Mouse (Mus musculus) heart, embryonic 13.5 days (tissue): ENCODE measurements around the gene Ints3. TPM values are rescaled to one million over a fixed set of nuclear protein-coding genes. Genes with fewer than 3 reads are reported as not detected.
"Not testable (repeated sequence)": the region's sequence is repeated elsewhere in the genome, so short reads cannot be mapped to it uniquely, and the experiment has no call there.

Experiments
- ATAC-seq: fragments of 200-750 bp; cut with Nextera tagmentation; 2 replicates; pipeline ENCODE4 v1.8.0; 2017; ENCODE audit warnings: moderate TSS enrichment; ENCODE audit not compliant: insufficient number of reproducible peaks, low FRiP score, low TSS enrichment; ENCODE audit errors: extremely low read depth
- H3K27ac ChIP-seq: fragments of 300-500 bp; sonication (generic); replicated peaks from 2 replicates; pipeline ENCODE4 v1.5.1; 2015; ENCODE audit warnings: moderate library complexity, mild to moderate bottlenecking, inconsistent platforms
- H3K27me3 ChIP-seq: fragments of 300-500 bp; sonication (generic); replicated peaks from 2 replicates; pipeline ENCODE4 v1.6.1; 2015; ENCODE audit warnings: mild to moderate bottlenecking, inconsistent platforms
- H3K36me3 ChIP-seq: fragments of 300-500 bp; sonication (generic); 2 replicates; pipeline ENCODE4 v1.6.1; 2015; ENCODE audit warnings: mild to moderate bottlenecking, inconsistent platforms
- H3K4me1 ChIP-seq: fragments of 300-500 bp; sonication (generic); 2 replicates; pipeline ENCODE4 v1.6.1; 2015; ENCODE audit warnings: inconsistent platforms
- H3K4me2 ChIP-seq: fragments of 300-500 bp; sonication (generic); 2 replicates; pipeline ENCODE4 v1.6.1; 2015; ENCODE audit warnings: inconsistent platforms, mild to moderate bottlenecking, moderate library complexity
- H3K4me3 ChIP-seq: fragments of 300-500 bp; sonication (generic); 2 replicates; pipeline ENCODE4 v1.5.1; 2015; ENCODE audit warnings: moderate library complexity, mild to moderate bottlenecking, inconsistent platforms
- H3K9ac ChIP-seq: fragments of 300-500 bp; sonication (generic); 2 replicates; pipeline ENCODE4 v1.6.1; 2015; ENCODE audit warnings: inconsistent platforms, mild to moderate bottlenecking, moderate library complexity
- H3K9me3 ChIP-seq: fragments of 300-500 bp; sonication (generic); 2 replicates; pipeline ENCODE4 v1.6.1; 2016; ENCODE audit warnings: inconsistent platforms
- WGBS: fragments of 180-500 bp; shearing (Covaris S2); methylation state at CpG from one replicate; pipeline ENCODE4 v1.1.7; 2015; ENCODE audit warnings: mixed read lengths; 5-methylcytosine and 5-hydroxymethylcytosine counted together
- polyA plus RNA-seq: library from polyadenylated mRNA; unstranded; fragments of >200 nt; fragmentation: Nextera tagmentation; extraction: Ambion mirVana; gene quantifications from 2 replicates; pipeline ENCODE4 v1.2.1, GENCODE M21; 2015

Ints3 gene
- polyA plus RNA-seq, 1 experiment from 2014 or later = 19.8 TPM

DNA sequence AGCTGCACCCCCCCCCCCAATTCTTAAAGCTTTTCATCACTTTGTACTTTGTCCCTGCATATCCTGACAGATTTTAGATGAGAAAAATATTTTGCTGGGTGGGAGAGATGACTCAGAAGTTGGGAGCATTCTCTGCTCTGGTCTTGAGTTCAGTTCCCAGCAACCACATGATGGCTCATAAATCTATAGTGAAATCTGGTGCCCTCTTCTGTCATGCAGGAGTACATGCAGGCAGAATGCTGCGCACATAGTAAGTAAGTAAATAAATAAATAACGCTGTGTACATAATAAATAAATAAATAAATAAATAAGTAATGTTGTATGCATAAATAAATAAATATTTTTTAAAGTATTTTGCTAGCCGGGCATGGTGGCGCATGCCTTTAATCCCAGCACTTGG is 85.6 kb downstream of the Ints3 start:
- no peak overlapping the region for H3K27ac ChIP-seq
- H3K36me3 ChIP-seq = peaks cover 76% of the 10 kb centered on the region
- H3K9ac ChIP-seq = no peak overlapping the region
- H3K4me2 ChIP-seq = no peak overlapping the region
- no peak overlapping the region for H3K4me3 ChIP-seq
- H3K9me3 ChIP-seq = no peaks in the 10 kb centered on the region
- H3K27me3 ChIP-seq = no peaks in the 10 kb centered on the region
- WGBS = 96% methylated on average over 4 of the region's 4 CpGs
- H3K4me1 ChIP-seq = no peaks in the 10 kb centered on the region
- ATAC-seq = no peak

DNA sequence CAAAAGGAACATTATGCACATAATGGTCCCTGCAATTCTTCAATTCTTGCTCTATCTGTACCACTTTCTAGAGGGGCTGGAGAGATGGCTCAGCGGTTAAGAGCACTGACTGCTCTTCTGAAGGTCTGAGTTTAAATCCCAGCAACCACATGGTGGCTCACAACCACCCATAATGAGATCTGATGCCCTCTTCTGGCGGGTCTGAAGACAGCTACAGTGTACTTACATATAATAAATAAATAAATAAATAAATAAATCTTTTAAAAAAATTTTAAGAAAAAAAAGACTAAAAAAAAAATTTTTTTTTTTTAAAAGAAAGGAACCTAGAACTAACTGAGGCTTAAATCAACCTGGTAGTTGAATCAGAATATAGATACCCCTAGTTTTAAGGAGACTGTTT is 90.6 kb downstream of the Ints3 start:
- H3K4me3 ChIP-seq, H3K9ac ChIP-seq, H3K4me1 ChIP-seq, H3K9me3 ChIP-seq, H3K4me2 ChIP-seq, H3K27me3 ChIP-seq, ATAC-seq, H3K27ac ChIP-seq: not testable (repeated sequence)
- 71% methylated on average over 2 of the region's 2 CpGs for whole genome bisulfite sequencing
- peaks cover 52% of the 10 kb centered on the region for H3K36me3 ChIP-seq

Other genes with a start within 250 kb of the Ints3 start
- 878 and 976 TPM in 2 replicates for gene Rps27, start 220.0 kb downstream of the Ints3 start, polyA plus RNA-seq
- gene Rab13, start 219.9 kb downstream of the Ints3 start, polyA plus RNA-seq = 30.8 and 31.0 TPM in 2 replicates
- gene Jtb, start 202.0 kb downstream of the Ints3 start, polyA plus RNA-seq = 72.2 and 78.9 TPM in 2 replicates
- 2.4 and 3.0 TPM in 2 replicates for gene Creb3l4, start 190.1 kb downstream of the Ints3 start, polyA plus RNA-seq
- gene Slc39a1, start 185.4 kb downstream of the Ints3 start, polyA plus RNA-seq = 79.0 and 88.2 TPM in 2 replicates
- gene Crtc2, start 179.5 kb downstream of the Ints3 start, polyA plus RNA-seq = 12.3 and 13.6 TPM in 2 replicates
- 5.5 and 5.7 TPM in 2 replicates for gene Dennd4b, start 168.4 kb downstream of the Ints3 start, polyA plus RNA-seq
- gene Gatad2b, start 140.4 kb downstream of the Ints3 start, polyA plus RNA-seq = 7.9 and 9.3 TPM in 2 replicates
- gene Slc27a3, start 43.7 kb downstream of the Ints3 start, polyA plus RNA-seq = 5.5 and 7.2 TPM in 2 replicates
- gene Npr1, start 32.2 kb upstream of the Ints3 start, polyA plus RNA-seq = 9.7 and 11.4 TPM in 2 replicates
- 116 and 125 TPM in 2 replicates for gene Ilf2, start 42.5 kb upstream of the Ints3 start, polyA plus RNA-seq
- gene Snapin, start 57.4 kb upstream of the Ints3 start, polyA plus RNA-seq = 72.8 and 74.7 TPM in 2 replicates
- 92.0 and 98.5 TPM in 2 replicates for gene Chtop, start 75.9 kb upstream of the Ints3 start, polyA plus RNA-seq
- gene S100a1, start 80.8 kb upstream of the Ints3 start, polyA plus RNA-seq = 203 and 220 TPM in 2 replicates
- 70.4 and 73.4 TPM in 2 replicates for gene S100a13, start 80.8 kb upstream of the Ints3 start, polyA plus RNA-seq
- 0.17 and 0.28 TPM in 2 replicates for gene S100a14, start 93.2 kb upstream of the Ints3 start, polyA plus RNA-seq
- gene S100a16, start 103.6 kb upstream of the Ints3 start, polyA plus RNA-seq = 62.7 and 65.2 TPM in 2 replicates
- 0.27 and 0.32 TPM in 2 replicates for gene S100a3, start 127.0 kb upstream of the Ints3 start, polyA plus RNA-seq
- gene S100a2, start 156.6 kb upstream of the Ints3 start, polyA plus RNA-seq = not detected in 2 replicates
- gene Gm42674, start 168.3 kb upstream of the Ints3 start, polyA plus RNA-seq = not detected in 2 replicates
- 2.4 and 3.1 TPM in 2 replicates for gene S100a4, start 170.1 kb upstream of the Ints3 start, polyA plus RNA-seq
- gene S100a5, start 174.9 kb upstream of the Ints3 start, polyA plus RNA-seq = not detected in 2 replicates
- gene S100a6, start 179.3 kb upstream of the Ints3 start, polyA plus RNA-seq = 38.1 and 38.2 TPM in 2 replicates
- gene S100a7a, start 220.4 kb upstream of the Ints3 start, polyA plus RNA-seq = not detected in 2 replicates
- 10.4 and 15.2 TPM in 2 replicates for gene S100a8, start 235.4 kb upstream of the Ints3 start, polyA plus RNA-seq